Mouse (Mus musculus): ENCODE results near the gene Trim66.

Gene Trim66

GRCm38 (mm10) chr7:109470700-109471099 lies 37.2 kb downstream of the Trim66 start:
- in situ Hi-C loops (cut with MboI; ENCODE audit: unreplicated experiment in 2 of 2) = no loop called here

GRCm38 (mm10) chr7:109468262-109468701 lies 39.7 kb downstream of the Trim66 start:
- in situ Hi-C loops (cut with MboI; ENCODE audit: unreplicated experiment in 2 of 2) = no loop called here

DNA sequence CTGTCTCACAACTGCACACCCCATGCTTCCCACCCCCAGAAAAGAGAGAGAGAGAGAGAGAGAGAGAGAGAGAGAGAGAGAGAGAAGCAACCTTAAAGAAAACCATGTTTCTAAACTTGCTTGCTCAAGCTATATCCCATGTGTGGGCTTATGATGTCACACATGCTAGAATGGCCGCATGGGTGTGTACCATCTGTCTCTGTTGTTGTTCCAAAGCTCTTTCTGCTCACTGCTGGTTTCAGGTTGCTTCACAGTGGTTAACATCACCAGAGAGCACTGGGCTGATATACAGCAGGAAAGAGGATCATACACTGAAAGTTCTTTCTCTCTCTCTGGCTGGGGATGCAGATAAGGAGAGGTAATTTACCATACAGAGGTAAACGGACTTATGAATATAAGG lies 40.3 kb downstream of the Trim66 start:
- in situ Hi-C loops (cut with MboI; ENCODE audit: unreplicated experiment in 2 of 2) = no loop called here

DNA sequence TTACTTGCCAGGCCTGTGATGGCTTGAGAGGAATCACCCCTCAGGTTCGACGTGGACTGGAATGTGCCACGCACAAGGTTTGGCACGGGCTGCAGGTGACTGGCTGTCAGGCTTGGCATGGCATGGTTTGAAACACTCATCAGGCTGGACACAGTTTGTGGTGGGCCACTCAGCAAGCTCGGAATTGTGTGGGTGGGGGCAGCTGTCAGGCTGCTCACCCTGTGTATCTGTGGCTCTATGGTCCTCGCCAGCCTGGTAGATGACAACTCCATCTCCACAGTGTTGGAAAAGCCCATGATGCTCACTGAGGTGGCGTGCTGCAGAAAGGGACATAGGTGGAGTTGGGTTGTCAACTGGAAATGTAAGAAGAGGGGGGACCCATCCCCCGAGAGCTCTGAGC lies 47.2 kb downstream of the Trim66 start:
- in situ Hi-C loops (cut with MboI; ENCODE audit: unreplicated experiment in 2 of 2) = no loop called here

GRCm38 (mm10) chr7:109456563-109456962 lies 51.4 kb downstream of the Trim66 start:
- in situ Hi-C loops (cut with MboI; ENCODE audit: unreplicated experiment in 2 of 2) = no loop called here

DNA sequence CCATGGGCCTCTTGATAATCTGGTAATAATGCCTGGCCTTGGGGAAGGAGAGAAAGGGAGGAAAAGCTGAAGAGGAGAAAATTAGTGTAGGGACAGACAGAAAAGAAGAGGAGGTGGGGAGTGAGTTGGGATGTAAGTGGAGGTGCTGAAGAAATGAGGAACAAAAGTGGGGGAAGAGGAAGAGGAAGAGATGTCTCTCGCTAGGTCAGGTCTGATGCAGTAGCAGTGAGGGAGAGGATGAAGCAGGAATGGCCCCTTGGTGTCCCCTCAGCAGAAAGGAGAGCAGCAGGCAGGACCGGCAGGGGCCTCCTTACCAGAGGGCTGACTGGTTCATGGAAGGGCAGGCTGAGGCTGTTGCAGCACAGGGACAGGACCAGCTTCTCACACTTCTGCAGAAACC lies 52.2 kb downstream of the Trim66 start:
- in situ Hi-C loops (cut with MboI; ENCODE audit: unreplicated experiment in 2 of 2) = no loop called here

DNA sequence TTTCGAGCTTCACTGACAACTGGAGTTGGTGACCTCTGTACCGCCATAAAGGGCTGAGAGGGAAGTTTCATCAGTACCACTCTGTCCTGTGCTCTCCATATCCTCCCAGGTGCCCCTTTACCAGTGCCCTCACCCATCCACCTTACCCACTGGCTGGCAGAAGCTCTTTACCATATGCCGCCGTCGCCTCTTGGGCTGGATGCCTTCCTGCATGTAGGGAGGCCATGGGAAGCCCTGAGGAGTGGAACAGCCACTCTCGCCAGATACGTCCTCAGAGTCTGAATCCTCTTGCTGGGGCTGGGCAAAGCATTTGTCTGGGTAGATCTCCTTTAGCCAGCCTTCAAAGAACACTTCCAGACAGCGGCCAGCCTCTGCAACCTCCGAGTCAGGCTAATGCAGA lies 53.1 kb downstream of the Trim66 start:
- in situ Hi-C loops (cut with MboI; ENCODE audit: unreplicated experiment in 2 of 2) = no loop called here

- in situ Hi-C loops (cut with MboI; ENCODE audit: unreplicated experiment in 2 of 2) = loop anchor here in 1 of 2 experiments (25.0 kb wide), 1 partner anchor 311 kb away; no protein-coding TSS in a partner anchor
Observed at GRCm38 (mm10) chr7:109448060-109448459, 59.9 kb downstream of the Trim66 start.

GRCm38 (mm10) chr7:109445012-109445411 lies 62.9 kb downstream of the Trim66 start:
- in situ Hi-C loops (cut with MboI; ENCODE audit: unreplicated experiment in 2 of 2) = loop anchor here in 1 of 2 experiments (25.0 kb wide), 1 partner anchor 308 kb away; no protein-coding TSS in a partner anchor

DNA sequence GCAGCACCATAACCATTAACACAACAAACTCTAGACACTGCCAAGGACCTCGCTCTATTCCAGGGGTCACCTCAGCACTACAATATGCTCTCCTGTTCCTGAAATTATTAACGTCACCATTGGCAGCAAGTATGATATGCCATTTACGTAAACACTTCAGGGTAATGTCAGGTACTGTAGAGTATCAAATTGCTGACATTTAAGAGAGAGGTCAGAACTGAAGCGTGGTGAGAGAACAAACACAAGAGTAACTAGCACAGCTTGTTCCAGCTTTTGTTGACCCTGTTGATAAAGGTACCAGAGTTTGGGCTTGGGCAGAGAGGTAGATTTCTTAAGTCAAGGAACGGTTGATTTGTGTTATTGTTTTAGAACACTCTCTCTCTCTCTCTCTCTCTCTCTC lies 65.2 kb downstream of the Trim66 start:
- in situ Hi-C loops (cut with MboI; ENCODE audit: unreplicated experiment in 2 of 2) = loop anchor here in 1 of 2 experiments (25.0 kb wide), 1 partner anchor 305 kb away; no protein-coding TSS in a partner anchor

DNA sequence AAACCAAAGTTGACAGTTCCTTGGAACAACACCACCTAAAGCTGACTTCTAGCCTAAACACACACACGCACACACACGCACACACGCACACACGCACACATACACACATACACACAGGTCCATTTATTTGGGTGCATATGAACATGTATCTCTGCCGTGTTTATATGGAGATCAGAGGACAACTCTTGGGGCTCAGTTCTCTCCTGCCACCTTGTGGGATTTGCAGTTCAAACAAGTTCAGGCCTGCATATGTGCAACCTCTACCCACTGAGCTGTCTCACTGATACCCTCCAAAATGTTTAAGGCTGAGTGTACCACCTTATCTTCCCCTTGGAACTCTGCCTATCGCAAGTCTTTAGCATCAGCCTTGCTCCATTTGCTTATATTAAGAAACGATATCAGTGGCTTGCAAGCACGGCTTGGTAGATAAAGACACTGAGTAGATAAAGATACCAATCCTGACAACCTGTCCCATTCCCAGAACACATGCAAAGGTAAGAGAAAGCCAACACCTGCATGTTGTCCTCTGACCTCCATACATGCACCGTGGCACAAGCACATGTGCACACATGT lies 67.2 kb downstream of the Trim66 start:
- in situ Hi-C loops (cut with MboI; ENCODE audit: unreplicated experiment in 2 of 2) = loop anchor here in 1 of 2 experiments (25.0 kb wide), 1 partner anchor 303 kb away; no protein-coding TSS in a partner anchor

DNA sequence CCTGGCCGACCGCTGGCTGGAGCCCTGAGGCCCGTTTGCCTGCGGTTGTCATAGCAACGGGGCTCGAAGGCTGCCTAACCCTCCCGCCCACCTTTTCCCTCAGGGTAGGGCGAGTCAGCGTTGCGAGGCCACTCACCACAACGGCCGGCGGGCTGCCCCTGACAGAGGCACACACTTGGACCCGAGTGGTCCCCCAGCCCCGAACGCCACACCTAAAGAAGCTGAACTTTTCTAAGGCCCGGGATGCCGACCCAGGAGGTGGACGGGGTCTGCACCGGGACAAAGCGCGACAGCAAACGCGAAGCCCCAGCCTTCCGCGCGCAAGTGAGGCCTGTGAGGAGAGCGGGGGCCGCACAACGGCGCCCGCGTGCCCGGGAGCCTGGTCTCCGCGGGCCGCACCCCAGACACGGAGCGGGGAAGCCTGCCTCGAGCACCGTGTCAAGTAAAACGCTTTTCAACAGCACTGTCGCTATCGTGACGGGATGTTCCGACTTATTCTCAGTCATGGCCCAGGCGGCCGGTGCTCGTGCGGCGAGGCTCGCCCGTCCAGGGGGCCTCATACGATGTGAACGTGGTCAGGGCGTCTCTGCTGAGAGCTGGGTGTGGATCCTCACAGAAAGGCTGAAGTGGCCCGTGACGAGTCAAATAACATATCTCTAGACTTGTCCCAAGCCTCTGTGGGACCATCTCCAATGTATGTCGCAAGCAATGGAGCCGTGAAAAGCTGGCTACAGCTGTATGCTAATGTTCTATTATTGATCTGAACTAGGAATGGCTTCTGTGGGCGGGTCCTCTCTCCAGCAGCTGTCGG lies 68.9 kb downstream of the Trim66 start, which contains the start of gene Stk33:
Stk33 (minus strand) TSS at position 301 of the 811 bp plus-strand sequence.
- in situ Hi-C loops (cut with MboI; ENCODE audit: unreplicated experiment in 2 of 2) = loop anchor here in 1 of 2 experiments (25.0 kb wide), 1 partner anchor 302 kb away; no protein-coding TSS in a partner anchor

DNA sequence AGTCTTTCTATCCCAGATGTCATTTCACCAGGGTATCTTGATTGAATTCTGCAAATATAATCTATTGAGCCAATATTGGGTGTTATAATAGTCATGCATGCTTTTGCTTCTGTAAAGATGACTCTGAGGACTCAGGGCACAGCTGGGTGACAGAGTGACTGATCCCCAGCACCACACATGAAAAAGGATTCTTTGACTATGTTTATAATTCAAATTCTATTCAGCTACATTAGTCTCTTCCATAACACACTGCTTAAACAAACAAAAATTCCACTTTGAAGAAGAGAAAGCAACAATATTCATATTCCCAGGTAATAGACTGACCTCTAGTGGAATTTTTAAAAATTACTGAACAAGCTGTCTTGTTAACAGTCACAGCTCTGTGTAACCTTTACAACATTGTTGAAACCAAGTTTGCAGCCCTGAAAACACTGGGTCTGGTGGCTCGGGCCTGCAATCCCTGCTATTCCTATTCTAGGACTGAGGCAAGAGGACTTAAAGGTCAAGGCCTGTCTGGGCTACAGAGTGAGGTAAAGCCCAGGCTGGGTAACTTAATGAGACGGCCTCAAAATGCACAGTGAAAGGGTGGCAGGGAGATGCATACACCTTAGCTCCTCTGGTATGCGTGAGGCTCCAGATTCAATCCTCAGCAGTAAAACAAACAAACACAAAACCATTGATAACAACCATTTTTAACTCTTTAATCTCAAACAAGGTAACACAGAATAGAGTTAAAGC lies 83.3 kb downstream of the Trim66 start:
- in situ Hi-C loops (cut with MboI; ENCODE audit: unreplicated experiment in 2 of 2) = loop anchor here in 1 of 2 experiments (25.0 kb wide), 1 partner anchor 287 kb away; no protein-coding TSS in a partner anchor

GRCm38 (mm10) chr7:109422803-109423202 lies 85.1 kb downstream of the Trim66 start:
- in situ Hi-C loops (cut with MboI; ENCODE audit: unreplicated experiment in 2 of 2) = no loop called here

DNA sequence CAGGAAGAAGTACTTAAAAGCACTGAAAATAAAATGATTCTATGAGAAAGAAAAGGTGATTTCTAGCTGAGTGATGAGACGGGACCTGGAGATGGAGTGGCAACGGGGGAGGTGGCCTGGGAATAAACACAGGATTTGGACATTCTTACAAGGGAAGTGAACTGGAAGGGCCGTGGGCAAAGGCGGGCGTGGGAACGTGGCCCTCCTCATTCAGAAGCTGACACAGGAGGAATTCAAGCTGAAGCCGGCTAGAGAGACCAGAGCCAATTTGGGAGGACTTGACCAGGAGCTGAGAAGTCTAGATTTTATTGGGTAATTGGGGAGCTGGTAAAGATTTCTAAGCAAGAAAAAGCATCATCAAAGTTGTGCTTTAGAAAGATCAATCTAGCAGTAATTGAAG lies 102.4 kb downstream of the Trim66 start:
- in situ Hi-C loops (cut with MboI; ENCODE audit: unreplicated experiment in 2 of 2) = no loop called here

- in situ Hi-C loops (cut with MboI; ENCODE audit: unreplicated experiment in 2 of 2) = no loop called here
Observed at GRCm38 (mm10) chr7:109399299-109399698, 108.6 kb downstream of the Trim66 start.

Measured in v-Abl transformed pro-B cells (cell line).